Mouse (Mus musculus): ENCODE measurements around the gene Cdc5l.
"Not testable (repeated sequence)": the region's sequence is repeated elsewhere in the genome, so short reads cannot be mapped to it uniquely, and the experiment has no call there.

Gene Cdc5l

GRCm38 (mm10) chr17:45445923-45446322 lies 12.4 kb upstream of the Cdc5l start:
- DNase-seq (ENCODE audit: low read depth, low spot score), result no peak

- DNase-seq (ENCODE audit: low read depth, low spot score), result no peak
Observed at GRCm38 (mm10) chr17:45434262-45434590, 689 bp upstream of the Cdc5l start.

GRCm38 (mm10) chr17:45432706-45433398 lies 685 bp downstream of the Cdc5l start:
- DNase-seq (ENCODE audit: low read depth, low spot score), result no peak

GRCm38 (mm10) chr17:45432007-45432406 lies 1.5 kb downstream of the Cdc5l start:
- no peak for DNase-seq (ENCODE audit: low read depth, low spot score)

GRCm38 (mm10) chr17:45417387-45417786 lies 16.1 kb downstream of the Cdc5l start:
- DNase-seq (ENCODE audit: low read depth, low spot score), result no peak

GRCm38 (mm10) chr17:45411617-45412016 lies 21.9 kb downstream of the Cdc5l start:
- DNase-seq (ENCODE audit: low read depth, low spot score), result not testable (repeated sequence)

GRCm38 (mm10) chr17:45408719-45409118 lies 24.8 kb downstream of the Cdc5l start:
- DNase-seq (ENCODE audit: low read depth, low spot score), result no peak

GRCm38 (mm10) chr17:45406281-45406680 lies 27.3 kb downstream of the Cdc5l start:
- no peak for DNase-seq (ENCODE audit: low read depth, low spot score)

- DNase-seq (ENCODE audit: low read depth, low spot score), result peak; percentile 23
Observed at GRCm38 (mm10) chr17:45403207-45403606, 30.3 kb downstream of the Cdc5l start.

GRCm38 (mm10) chr17:45402601-45403000 lies 30.9 kb downstream of the Cdc5l start:
- DNase-seq (ENCODE audit: low read depth, low spot score), result no peak

- no peak for DNase-seq (ENCODE audit: low read depth, low spot score)
Observed at GRCm38 (mm10) chr17:45402126-45402525, 31.4 kb downstream of the Cdc5l start.

GRCm38 (mm10) chr17:45401126-45401905 lies 32.2 kb downstream of the Cdc5l start:
- DNase-seq (ENCODE audit: low read depth, low spot score), result no peak

GRCm38 (mm10) chr17:45398021-45398420 lies 35.5 kb downstream of the Cdc5l start:
- no peak for DNase-seq (ENCODE audit: low read depth, low spot score)

GRCm38 (mm10) chr17:45397541-45397940 lies 36.0 kb downstream of the Cdc5l start:
- DNase-seq (ENCODE audit: low read depth, low spot score), result no peak

GRCm38 (mm10) chr17:45394612-45395011 lies 38.9 kb downstream of the Cdc5l start:
- no peak for DNase-seq (ENCODE audit: low read depth, low spot score)

GRCm38 (mm10) chr17:45393765-45394164 lies 39.8 kb downstream of the Cdc5l start:
- no peak for DNase-seq (ENCODE audit: low read depth, low spot score)

- no peak for DNase-seq (ENCODE audit: low read depth, low spot score)
Observed at GRCm38 (mm10) chr17:45389896-45390295, 43.6 kb downstream of the Cdc5l start.

GRCm38 (mm10) chr17:45386986-45387385 lies 46.6 kb downstream of the Cdc5l start:
- no peak for DNase-seq (ENCODE audit: low read depth, low spot score)

- no peak for DNase-seq (ENCODE audit: low read depth, low spot score)
Observed at GRCm38 (mm10) chr17:45383305-45383704, 50.2 kb downstream of the Cdc5l start.

GRCm38 (mm10) chr17:45379271-45379784 lies 54.2 kb downstream of the Cdc5l start:
- DNase-seq (ENCODE audit: low read depth, low spot score), result no peak

- DNase-seq (ENCODE audit: low read depth, low spot score), result no peak
Observed at GRCm38 (mm10) chr17:45377323-45377722, 56.2 kb downstream of the Cdc5l start.

GRCm38 (mm10) chr17:45373987-45374608 lies 59.4 kb downstream of the Cdc5l start:
- DNase-seq (ENCODE audit: low read depth, low spot score), result no peak

Measured in retina, adult 2 months (tissue).